Mouse (Mus musculus) hindbrain, embryonic 11.5 days (tissue): ENCODE data around the gene Fgfr2. TPM values are rescaled to one million over a fixed set of nuclear protein-coding genes. Genes with fewer than 3 reads are reported as not detected.

ENCODE experiments used
- ATAC-seq: fragments of 200-750 bp; cut with Nextera tagmentation; 2 replicates; pipeline ENCODE4 v1.8.0; 2017; ENCODE audit warnings: mild to moderate bottlenecking, moderate TSS enrichment, moderate library complexity; ENCODE audit not compliant: low FRiP score
- DNase-seq: peaks from one replicate; pipeline ENCODE4 v3.0.0-alpha.2; 2015; ENCODE audit warnings: low spot score
- H3K27ac ChIP-seq: fragments of 300-500 bp; sonication (generic); 2 replicates; pipeline ENCODE4 v1.5.1; 2014; ENCODE audit warnings: mild to moderate bottlenecking, low read depth, low read length
- H3K27me3 ChIP-seq: fragments of 300-500 bp; sonication (generic); 2 replicates; pipeline ENCODE4 v1.6.1; 2014; ENCODE audit warnings: mild to moderate bottlenecking, low read length, moderate library complexity, mixed read lengths; ENCODE audit not compliant: control insufficient read depth, insufficient read depth
- H3K36me3 ChIP-seq: fragments of 300-500 bp; sonication (generic); 2 replicates; pipeline ENCODE4 v1.6.1; 2014; ENCODE audit warnings: mild to moderate bottlenecking, low read length, moderate library complexity, mixed read lengths; ENCODE audit not compliant: control insufficient read depth, insufficient read depth
- H3K4me1 ChIP-seq: fragments of 300-500 bp; sonication (generic); replicated peaks from 2 replicates; pipeline ENCODE4 v1.6.1; 2014; ENCODE audit warnings: low read length, mixed read lengths; ENCODE audit not compliant: control insufficient read depth, insufficient read depth
- H3K4me2 ChIP-seq: fragments of 300-500 bp; sonication (generic); replicated peaks from 2 replicates; pipeline ENCODE4 v1.6.1; 2014; ENCODE audit warnings: mild to moderate bottlenecking, low read depth, low read length
- H3K4me3 ChIP-seq: fragments of 300-500 bp; sonication (generic); 2 replicates; pipeline ENCODE4 v1.5.1; 2014; ENCODE audit warnings: low read depth, low read length
- H3K9ac ChIP-seq: fragments of 300-500 bp; sonication (generic); 2 replicates; pipeline ENCODE4 v1.6.1; 2014; ENCODE audit warnings: low read depth, low read length
- H3K9me3 ChIP-seq: fragments of 300-500 bp; sonication (generic); 2 replicates; pipeline ENCODE4 v1.6.1; 2016; ENCODE audit warnings: low read length; ENCODE audit not compliant: control insufficient read depth
- WGBS: fragments of 180-500 bp; shearing (Covaris S2); extraction: QIAGEN DNeasy Blood & Tissue Kit; methylation state at CpG from one replicate; pipeline ENCODE4 v1.1.7; 2014; 5-methylcytosine and 5-hydroxymethylcytosine counted together
- polyA plus RNA-seq: library from polyadenylated mRNA; unstranded; fragments of >200 nt; fragmentation: Nextera tagmentation; extraction: Ambion mirVana; gene quantifications from 2 replicates; pipeline ENCODE4 v1.2.1, GENCODE M21; 2014

The Fgfr2 gene
- polyA plus RNA-seq, 1 experiment from 2014 or later, result 71.3 TPM

DNA sequence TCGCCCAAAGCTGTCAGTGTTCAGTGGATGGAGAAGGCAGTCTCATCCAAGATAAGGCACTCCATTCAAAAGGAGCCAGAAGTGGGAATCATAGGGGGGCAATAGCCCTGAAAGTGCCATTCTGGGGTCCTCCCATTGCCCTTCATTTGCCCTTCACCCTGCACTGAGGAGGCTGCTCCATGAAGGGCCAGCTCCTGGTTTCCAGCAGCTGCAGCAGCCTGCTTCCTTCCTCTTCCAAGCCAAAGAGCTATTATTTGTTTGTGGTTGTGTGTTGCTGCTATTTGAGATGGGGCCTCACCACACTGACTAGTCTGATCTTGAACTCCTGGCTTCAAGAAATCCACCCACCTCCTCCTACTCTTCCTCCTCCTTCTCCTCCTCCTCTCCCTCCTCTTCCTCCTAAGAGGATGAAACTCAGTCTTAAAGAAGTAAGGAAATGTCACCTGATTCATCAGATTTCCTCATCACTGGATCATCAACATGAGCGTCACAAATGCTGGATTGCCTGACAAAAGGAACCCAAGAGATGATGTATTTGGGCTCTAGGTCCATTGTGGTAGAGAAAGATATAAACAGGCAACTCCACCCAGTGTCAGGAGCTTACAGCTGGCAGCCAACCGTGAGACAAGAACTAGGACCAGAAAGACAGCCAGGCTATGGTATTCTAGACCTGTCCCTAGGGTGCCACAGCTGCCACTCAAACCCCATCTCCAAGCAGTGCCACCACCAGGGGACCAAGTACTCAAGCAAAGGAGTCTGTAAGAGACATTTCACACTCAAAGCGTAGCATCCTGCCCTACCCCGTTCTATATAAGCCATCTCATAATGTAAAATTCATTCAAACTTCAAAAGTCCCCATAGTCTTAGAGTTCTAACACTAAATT lies 817.4 kb downstream of the Fgfr2 start:
- DNase-seq, result no peak
- no peaks in the 10 kb centered on the region for H3K36me3 ChIP-seq
- 79% methylated on average over 5 of the region's 5 CpGs for WGBS

DNA sequence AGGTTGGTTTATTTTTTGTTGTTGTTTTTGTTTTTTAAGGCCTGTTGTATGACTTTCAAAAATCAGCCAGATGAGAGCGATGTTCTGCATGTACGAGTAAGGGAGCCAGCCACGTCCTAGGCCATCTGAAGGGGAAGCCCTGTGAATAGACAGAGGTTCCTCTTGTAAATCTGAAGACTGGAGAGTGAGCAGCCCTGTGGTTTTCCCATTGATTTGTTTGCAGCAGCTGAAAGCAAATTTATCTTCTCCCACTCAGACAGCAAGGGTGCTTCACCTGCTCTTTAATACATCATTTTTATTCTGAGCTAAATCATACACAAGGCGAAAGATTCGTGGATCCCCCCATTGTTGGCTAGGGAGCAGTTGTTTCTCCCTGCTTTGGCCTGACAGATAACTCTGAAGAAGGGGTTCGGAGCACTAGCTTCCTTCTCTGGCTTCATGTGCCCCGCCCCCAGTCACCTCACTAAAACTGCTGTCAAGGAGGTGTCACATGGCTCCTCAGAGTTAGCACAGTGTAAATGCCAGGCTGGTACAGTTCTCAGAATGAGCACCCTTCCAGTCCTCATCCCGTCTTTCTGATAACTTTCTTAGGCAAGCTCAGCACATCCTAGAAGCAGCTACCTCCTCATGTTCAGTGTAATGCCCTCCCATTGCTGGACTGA lies 818.6 kb downstream of the Fgfr2 start:
- no peaks in the 10 kb centered on the region for H3K36me3 ChIP-seq
- H3K9ac ChIP-seq, result no peak overlapping the region
- H3K27ac ChIP-seq, result no peak overlapping the region
- H3K27me3 ChIP-seq, result no peaks in the 10 kb centered on the region
- H3K4me2 ChIP-seq, result no peak overlapping the region
- no peak overlapping the region for H3K4me3 ChIP-seq
- peaks cover 2% of the 10 kb centered on the region for H3K4me1 ChIP-seq
- no peaks in the 10 kb centered on the region for H3K9me3 ChIP-seq
- 75% methylated on average over 8 of the region's 8 CpGs for WGBS
- ATAC-seq, result no peak
- no peak for DNase-seq

More for the DNA sequence above, 817.4 kb downstream of the Fgfr2 start:
- Histone ChIP-seq H3K4me2 (no peak overlapping the region), H3K27me3 (no peaks in the 10 kb centered on the region), H3K4me1 (peaks cover 5% of the 10 kb centered on the region), H3K27ac (no peak overlapping the region), H3K9ac (no peak overlapping the region), H3K9me3 (no peaks in the 10 kb centered on the region), H3K4me3 (no peak overlapping the region)
- no peak for ATAC-seq

DNA sequence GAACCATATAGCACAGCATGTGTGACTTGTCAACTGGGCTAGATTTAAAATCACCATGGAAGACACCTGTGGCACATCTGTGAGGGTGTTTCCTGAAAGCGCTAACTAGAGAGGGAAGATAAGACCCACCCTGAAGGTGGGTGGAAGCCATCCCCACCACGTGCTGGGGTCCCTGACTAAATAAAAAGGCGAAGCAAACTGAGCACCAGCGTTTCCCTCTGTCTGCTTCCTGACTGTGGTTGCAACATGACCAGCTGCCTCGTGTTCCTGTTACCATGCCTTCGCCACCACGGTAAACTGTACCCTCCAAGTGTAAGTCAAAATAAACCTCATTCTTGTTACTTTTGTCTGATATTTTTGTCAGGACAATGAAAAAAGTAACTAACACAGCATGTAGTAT lies 819.2 kb downstream of the Fgfr2 start:
- no peak for ATAC-seq
- DNase-seq, result no peak
- Histone ChIP-seq H3K4me3 (no peak overlapping the region), H3K36me3 (no peaks in the 10 kb centered on the region), H3K4me1 (peaks cover 2% of the 10 kb centered on the region), H3K27me3 (no peaks in the 10 kb centered on the region), H3K4me2 (no peak overlapping the region), H3K9ac (no peak overlapping the region), H3K27ac (no peak overlapping the region), H3K9me3 (no peaks in the 10 kb centered on the region)
- WGBS, result 76% methylated on average over 7 of the region's 7 CpGs

DNA sequence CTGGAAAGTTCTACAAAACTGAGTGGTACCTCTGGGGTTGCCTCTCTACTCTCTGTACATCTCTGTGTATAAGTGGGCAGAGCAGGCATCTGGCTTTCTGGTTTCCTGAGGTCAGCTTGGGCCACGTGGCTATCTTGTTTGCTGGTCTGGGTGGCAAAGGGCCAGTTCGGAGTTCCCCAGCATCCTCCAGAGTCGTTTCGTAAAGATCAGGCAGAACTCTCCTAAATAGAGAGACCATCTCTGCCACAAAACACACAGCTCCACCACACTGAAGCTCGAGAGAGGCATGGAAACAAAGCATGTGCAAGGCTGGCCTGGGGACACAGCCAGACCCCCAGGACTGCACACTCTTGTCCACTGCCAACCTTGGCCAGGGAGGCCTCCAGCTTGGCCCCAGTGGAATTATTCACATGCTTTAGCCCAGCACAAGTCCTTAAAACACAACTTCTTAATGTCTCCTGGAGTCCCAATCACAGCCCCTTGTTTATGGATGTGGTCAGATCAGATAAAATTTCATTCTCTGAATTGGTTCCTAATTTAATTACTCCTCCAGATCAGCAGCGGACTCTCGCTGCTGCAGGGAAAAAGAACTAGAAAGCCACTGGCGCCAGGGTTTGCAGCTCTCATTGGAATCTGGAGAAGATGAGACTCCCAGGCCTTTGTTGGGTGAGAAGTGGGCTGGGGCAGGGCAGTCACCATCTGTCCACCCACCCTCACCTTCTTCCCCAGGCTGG lies 820.5 kb downstream of the Fgfr2 start:
- Histone ChIP-seq H3K36me3 (no peaks in the 10 kb centered on the region), H3K9ac (no peak overlapping the region), H3K4me1 (peaks cover 2% of the 10 kb centered on the region), H3K27ac (no peak overlapping the region), H3K4me2 (no peak overlapping the region), H3K27me3 (no peaks in the 10 kb centered on the region), H3K4me3 (no peak overlapping the region), H3K9me3 (no peaks in the 10 kb centered on the region)
- 83% methylated on average over 8 of the region's 8 CpGs for WGBS
- DNase-seq (no peak), ATAC-seq (no peak)

DNA sequence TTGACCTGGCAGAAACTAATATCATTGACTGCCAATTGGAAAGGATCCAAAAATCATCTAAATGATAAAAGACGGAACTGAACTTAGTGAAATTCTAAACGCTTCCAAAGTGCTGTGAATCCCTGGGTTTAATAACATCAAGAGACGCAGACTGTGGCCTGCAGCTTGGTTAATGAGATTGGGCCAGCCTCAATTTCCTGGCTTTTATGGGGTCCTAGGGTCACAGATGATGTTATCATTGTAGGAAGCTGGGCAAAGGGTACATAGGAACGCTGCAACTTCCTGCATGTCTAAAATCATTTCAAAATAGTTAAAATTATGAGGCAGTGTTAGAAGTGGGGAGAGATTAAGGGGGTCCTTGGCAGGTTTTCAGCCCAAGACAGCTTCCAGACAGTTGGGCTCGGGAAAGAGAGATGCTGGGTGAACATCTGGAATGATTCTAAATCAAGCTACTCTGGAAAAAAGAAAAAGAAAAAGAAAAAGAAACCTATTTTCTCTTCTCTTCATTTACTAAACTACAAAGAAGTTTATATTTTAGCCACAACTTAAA lies 823.4 kb downstream of the Fgfr2 start:
- ATAC-seq (no peak), DNase-seq (no peak)
- Histone ChIP-seq H3K9me3 (no peaks in the 10 kb centered on the region), H3K27ac (no peak overlapping the region), H3K27me3 (no peaks in the 10 kb centered on the region), H3K4me2 (no peak overlapping the region), H3K9ac (no peak overlapping the region), H3K4me3 (no peak overlapping the region), H3K36me3 (no peaks in the 10 kb centered on the region), H3K4me1 (no peaks in the 10 kb centered on the region; the same call in 1 of the 2 replicates)
- 82% methylated on average over 5 of the region's 5 CpGs for WGBS

DNA sequence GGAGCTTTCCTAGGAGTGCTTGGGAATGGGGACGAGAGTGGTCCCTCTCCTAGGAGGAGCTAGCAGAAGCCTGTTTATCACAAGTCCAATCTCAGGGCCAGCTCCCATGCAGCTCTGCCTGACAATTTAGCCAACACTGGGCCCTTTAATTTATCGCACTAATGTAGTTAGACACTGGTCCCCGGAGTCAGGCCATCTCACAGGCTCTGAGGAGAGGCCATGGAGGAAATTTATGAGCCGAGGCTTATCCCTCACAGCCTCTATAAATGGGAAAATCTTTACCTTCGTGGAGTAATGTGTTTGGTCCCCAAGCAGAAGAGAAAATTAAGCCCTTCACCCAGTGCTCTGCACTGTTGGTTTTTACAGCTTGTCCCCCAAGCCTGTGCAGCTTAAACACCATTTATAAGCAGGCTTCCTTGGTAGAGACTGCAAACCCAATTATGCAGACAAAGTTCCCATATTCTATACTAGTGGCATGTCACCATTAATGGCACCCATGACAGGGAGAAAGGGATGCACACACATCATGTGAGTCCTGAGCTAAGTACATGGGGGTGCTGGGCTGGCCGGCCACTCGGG lies 824.6 kb downstream of the Fgfr2 start:
- Histone ChIP-seq H3K27ac (no peak overlapping the region), H3K9me3 (no peaks in the 10 kb centered on the region), H3K4me3 (no peak overlapping the region), H3K9ac (no peak overlapping the region), H3K36me3 (no peaks in the 10 kb centered on the region), H3K4me2 (no peak overlapping the region), H3K4me1 (no peaks in the 10 kb centered on the region), H3K27me3 (no peaks in the 10 kb centered on the region)
- DNase-seq (no peak), ATAC-seq (no peak)
- 89% methylated on average over 7 of the region's 7 CpGs for WGBS

DNA sequence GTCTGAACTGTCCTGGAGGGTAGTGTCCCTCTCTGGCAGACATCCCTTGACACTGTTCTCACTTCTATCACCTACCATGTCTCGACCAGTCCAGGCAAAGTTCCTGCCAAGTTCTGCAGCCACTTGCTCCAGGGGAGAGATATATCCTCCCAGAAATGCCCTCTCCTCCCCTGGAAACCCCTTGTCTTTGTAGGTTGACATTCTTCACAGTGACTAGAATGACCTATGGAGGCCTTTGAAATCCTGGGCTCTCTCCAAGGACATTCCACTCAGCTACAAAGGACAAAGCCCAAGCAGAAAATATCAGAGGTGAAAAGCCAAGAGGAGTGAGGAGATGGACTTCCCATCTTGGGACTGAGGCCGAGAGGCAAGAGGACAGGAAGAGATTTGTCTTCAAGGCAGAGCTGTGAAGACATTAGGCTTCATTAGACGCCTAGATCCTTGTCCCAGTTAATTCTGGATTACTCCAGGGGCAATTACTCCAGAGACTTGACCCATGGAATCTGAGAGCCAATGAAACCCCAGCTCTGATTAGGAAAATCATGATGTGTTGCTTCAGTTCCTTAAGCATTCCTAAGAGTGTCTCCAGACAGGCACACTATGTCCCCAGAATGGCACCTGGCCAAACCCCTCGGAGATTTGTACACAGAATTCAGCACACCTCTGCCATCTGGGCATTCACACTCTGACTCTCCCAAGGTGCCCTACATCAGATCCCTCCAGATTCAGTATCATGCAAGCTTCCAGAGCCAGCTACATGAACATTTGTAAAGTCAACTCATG lies 826.3 kb downstream of the Fgfr2 start:
- Histone ChIP-seq H3K36me3 (no peaks in the 10 kb centered on the region), H3K27ac (no peak overlapping the region), H3K4me2 (no peak overlapping the region), H3K9ac (no peak overlapping the region), H3K4me3 (no peak overlapping the region), H3K27me3 (no peaks in the 10 kb centered on the region), H3K9me3 (no peaks in the 10 kb centered on the region), H3K4me1 (no peaks in the 10 kb centered on the region)
- DNase-seq, result no peak
- WGBS, result 86% methylated on average over 4 of the region's 4 CpGs
- ATAC-seq, result no peak

DNA sequence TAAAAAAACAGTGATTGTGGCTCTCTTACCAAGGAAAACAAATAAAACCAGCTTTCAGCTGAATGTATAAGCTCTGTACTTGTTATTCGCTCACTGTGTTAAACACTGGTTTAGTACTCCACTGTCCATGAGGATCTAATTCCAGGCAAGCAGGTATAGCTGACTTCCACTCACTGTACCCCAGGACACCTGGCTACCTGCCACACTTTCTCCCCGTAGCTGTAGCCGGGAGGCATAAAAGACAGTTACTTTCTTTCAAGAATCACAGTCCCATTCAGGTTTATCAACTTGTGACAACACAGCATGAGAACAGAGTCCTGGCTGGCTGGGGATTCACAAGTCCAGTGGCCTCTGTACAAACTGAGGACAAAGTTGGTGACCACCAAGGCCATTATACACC lies 827.0 kb downstream of the Fgfr2 start:
- H3K4me1 ChIP-seq, result no peaks in the 10 kb centered on the region
- H3K4me2 ChIP-seq, result no peak overlapping the region
- H3K9me3 ChIP-seq, result no peaks in the 10 kb centered on the region
- H3K36me3 ChIP-seq, result no peaks in the 10 kb centered on the region
- no peaks in the 10 kb centered on the region for H3K27me3 ChIP-seq
- no peak overlapping the region for H3K9ac ChIP-seq
- no peak overlapping the region for H3K4me3 ChIP-seq
- H3K27ac ChIP-seq, result no peak overlapping the region
- DNase-seq (no peak), ATAC-seq (no peak)
- WGBS, result 86% methylated on average over 3 of the region's 3 CpGs
